9 mouse cellular contexts compared by ENCODE assay signal in the genomic region with DNA sequence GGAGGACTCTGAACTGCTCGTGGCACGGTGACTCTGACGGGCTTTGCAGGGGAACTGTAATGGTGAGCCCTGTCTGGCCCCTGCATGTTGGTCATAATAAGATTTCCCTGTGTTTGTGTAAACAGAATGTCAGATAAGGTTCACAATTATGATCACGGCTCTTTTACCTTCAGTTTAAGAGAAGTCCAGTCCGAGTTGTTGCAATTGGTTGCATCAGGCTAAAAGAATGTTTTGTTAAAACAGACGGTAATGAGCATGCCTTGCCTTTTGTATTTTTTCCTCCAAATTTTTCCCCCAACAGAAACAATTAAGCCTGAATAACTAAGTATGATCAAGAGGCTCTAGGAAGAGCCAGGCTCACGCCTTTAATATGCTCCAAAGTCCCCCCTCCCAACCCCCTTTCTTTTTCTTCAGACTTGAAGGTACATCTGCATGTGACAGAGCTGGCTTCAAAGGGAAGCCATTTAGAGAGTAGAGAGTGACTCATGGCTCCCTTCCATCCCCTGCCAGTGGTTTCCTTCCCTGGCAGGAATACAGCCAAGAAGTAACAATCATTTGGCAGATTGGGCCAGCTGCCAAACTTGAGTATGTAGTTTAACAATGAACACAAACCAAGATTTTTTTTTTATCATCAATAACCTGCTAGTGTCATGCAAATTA.
A peak's percentile ranks its signal among the peaks of the same experiment; 100 is the strongest.
DNase-seq lines count a peak whose midpoint lies in the region; ATAC-seq and TF ChIP-seq lines count a peak whose summit lies in the region.
"Had no signal": no experiment of that assay in that cellular context is flagged by ENCODE, and none has a peak within 500 bp of the region (broad histone marks: within the 10 kb centered on the region; RNA-seq: fewer than 3 reads in every experiment).

No protein-coding gene starts in this region.

- no peak overlapping the region for H3K27ac ChIP-seq in kidney, postnatal 0 days
- 0 out of 2 replicates have a peak overlapping the region, but pooled peaks have one; percentile 2 for H3K27ac ChIP-seq in stomach, embryonic 15.5 days
- H3K27ac ChIP-seq: heart, adult 2 months; limb, embryonic 13.5 days had no signal

- no peaks in the 10 kb centered on the region for H3K27me3 ChIP-seq in kidney, postnatal 0 days (ENCODE audit: insufficient read depth, low read length)
- no peaks in the 10 kb centered on the region for H3K27me3 ChIP-seq in stomach, embryonic 15.5 days (replicated peaks)
- H3K27me3 ChIP-seq: limb, embryonic 13.5 days had no signal

- 48% methylated on average over 7 of the region's 7 CpGs for WGBS in kidney, postnatal 0 days
- WGBS in stomach, embryonic 15.5 days, result 31% methylated on average over 7 of the region's 7 CpGs

- no peaks in the 10 kb centered on the region for H3K4me1 ChIP-seq in kidney, postnatal 0 days (replicated peaks; ENCODE audit: insufficient read depth, low read length)
- H3K4me1 ChIP-seq in stomach, embryonic 15.5 days, result 0 out of 2 replicates have a peak, but pooled peaks cover 4% of the 10 kb centered on the region

- H3K4me3 ChIP-seq in kidney, postnatal 0 days (replicated peaks; ENCODE audit: low read depth, low read length), result no peak overlapping the region
- no peak overlapping the region for H3K4me3 ChIP-seq in stomach, embryonic 15.5 days (replicated peaks)
- H3K4me3 ChIP-seq: heart, adult 2 months; limb, embryonic 13.5 days had no signal

- no peaks in the 10 kb centered on the region for H3K9me3 ChIP-seq in kidney, postnatal 0 days (replicated peaks; ENCODE audit: low read length)
- H3K9me3 ChIP-seq in stomach, embryonic 15.5 days, result no peaks in the 10 kb centered on the region
- H3K9me3 ChIP-seq: limb, embryonic 13.5 days had no signal

- H3K36me3 ChIP-seq in kidney, postnatal 0 days (ENCODE audit: insufficient read depth, low read length), result no peaks in the 10 kb centered on the region
- no peaks in the 10 kb centered on the region for H3K36me3 ChIP-seq in stomach, embryonic 15.5 days
- H3K36me3 ChIP-seq: limb, embryonic 13.5 days had no signal

- ATAC-seq in kidney, postnatal 0 days (replicated peaks; ENCODE audit: low FRiP score, low read depth), result no peak
- ATAC-seq in stomach, embryonic 15.5 days (ENCODE audit: insufficient read depth, low FRiP score, low read depth), result no peak

- peak; percentile 24 for DNase-seq in retina, postnatal 1 day
- DNase-seq in retina, embryonic 14.5 days (ENCODE audit: low spot score), result no peak
- peak; percentile 81 for DNase-seq in adrenal gland, postnatal 25 days
- DNase-seq in kidney, postnatal 0 days (ENCODE audit: low spot score), result peak; percentile 57
- DNase-seq in thymus, postnatal 10 days (ENCODE audit: low spot score in 2 of 2), result no peak
- no peak for DNase-seq in gastrocnemius, postnatal 14 days

- no peak for TF ChIP-seq CTCF in kidney, postnatal 0 days (IDR thresholded peaks at IDR 0.05; ENCODE audit: low read depth)

- intact Hi-C loops in gastrocnemius, postnatal 14 days (cut with DNase I; ENCODE audit: low total_unique reads), result no loop called here

- no peak overlapping the region for H3K9ac ChIP-seq in kidney, postnatal 0 days (ENCODE audit: low read depth, low read length)
- H3K9ac ChIP-seq in stomach, embryonic 15.5 days, result no peak overlapping the region
- H3K9ac ChIP-seq: limb, embryonic 13.5 days had no signal

- H3K4me2 ChIP-seq in kidney, postnatal 0 days (ENCODE audit: low read length), result no peak overlapping the region
- H3K4me2 ChIP-seq in stomach, embryonic 15.5 days, result no peak overlapping the region
- H3K4me2 ChIP-seq: limb, embryonic 13.5 days had no signal

Comparison
In these comparisons a context has a peak if more than half of its experiments do, and no peak if none do; other contexts are left out.
1. DNase-seq: peak in retina, postnatal 1 day (single experiment), adrenal gland, postnatal 25 days (single experiment) and kidney, postnatal 0 days (single experiment); none in retina, embryonic 14.5 days (single experiment), thymus, postnatal 10 days (0 of 2) and gastrocnemius, postnatal 14 days (single experiment).